Mouse (Mus musculus) gastrocnemius, adult 8-10 months (tissue): ENCODE measurements around the gene Bcap31. TPM values are rescaled to one million over a fixed set of nuclear protein-coding genes. Genes with fewer than 3 reads are reported as not detected.

ENCODE experiments used
- DNase-seq, 2 experiments: peaks; one replicate each; pipeline ENCODE4 v3.0.0; 2022; ENCODE audit warnings: low spot score in 2 of 2
- total RNA-seq, 4 experiments: library from RNA; stranded (reverse); gene quantifications; 2 replicates each; pipeline ENCODE4 v1.2.4; 2022

Gene Bcap31
- total RNA-seq, 4 experiments from 2014 or later = 51.3 to 65.3 (median 61.4) TPM

DNA sequence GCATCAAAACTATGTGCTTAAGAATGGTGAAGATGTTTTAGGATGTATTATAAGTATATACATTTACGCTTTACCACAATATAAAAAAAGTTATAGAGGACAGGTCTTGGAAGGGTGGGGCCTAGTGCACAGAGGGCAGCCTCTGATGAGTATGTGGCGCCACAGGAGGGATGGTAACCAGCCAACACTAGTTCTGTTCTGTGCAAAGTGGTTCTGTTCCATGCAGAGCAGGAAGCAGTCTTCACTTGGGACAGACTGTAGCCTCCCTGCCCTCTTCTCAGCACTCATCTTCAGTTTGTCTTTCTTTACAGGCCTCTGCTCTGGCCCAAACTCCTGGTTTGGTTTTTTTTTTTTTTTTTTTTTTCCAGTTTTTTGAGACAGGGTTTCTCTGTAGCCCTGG is 31.8 kb downstream of the Bcap31 start:
- no peak for DNase-seq

DNA sequence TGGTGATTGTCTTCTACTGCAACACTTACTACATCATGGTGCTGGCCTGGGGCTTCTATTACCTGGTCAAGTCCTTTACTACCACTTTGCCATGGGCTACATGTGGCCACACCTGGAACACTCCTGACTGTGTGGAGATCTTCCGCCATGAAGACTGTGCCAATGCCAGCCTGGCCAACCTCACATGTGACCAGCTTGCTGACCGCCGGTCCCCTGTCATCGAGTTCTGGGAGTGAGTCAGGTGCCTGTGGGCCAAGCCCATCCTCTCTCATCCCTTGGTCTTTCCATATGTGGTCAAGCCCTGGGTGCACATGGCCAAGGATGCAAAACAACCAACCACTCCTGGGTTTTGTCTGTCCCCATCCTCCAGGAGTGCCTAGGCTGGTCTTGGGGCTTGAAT is 39.3 kb downstream of the Bcap31 start:
- no peak for DNase-seq

GRCm38 (mm10) chrX:73675231-73675630 is 40.7 kb downstream of the Bcap31 start:
- DNase-seq = no peak

GRCm38 (mm10) chrX:73673968-73674661 is 41.9 kb downstream of the Bcap31 start:
- DNase-seq = no peak

GRCm38 (mm10) chrX:73673619-73673967 is 42.4 kb downstream of the Bcap31 start:
- no peak for DNase-seq

DNA sequence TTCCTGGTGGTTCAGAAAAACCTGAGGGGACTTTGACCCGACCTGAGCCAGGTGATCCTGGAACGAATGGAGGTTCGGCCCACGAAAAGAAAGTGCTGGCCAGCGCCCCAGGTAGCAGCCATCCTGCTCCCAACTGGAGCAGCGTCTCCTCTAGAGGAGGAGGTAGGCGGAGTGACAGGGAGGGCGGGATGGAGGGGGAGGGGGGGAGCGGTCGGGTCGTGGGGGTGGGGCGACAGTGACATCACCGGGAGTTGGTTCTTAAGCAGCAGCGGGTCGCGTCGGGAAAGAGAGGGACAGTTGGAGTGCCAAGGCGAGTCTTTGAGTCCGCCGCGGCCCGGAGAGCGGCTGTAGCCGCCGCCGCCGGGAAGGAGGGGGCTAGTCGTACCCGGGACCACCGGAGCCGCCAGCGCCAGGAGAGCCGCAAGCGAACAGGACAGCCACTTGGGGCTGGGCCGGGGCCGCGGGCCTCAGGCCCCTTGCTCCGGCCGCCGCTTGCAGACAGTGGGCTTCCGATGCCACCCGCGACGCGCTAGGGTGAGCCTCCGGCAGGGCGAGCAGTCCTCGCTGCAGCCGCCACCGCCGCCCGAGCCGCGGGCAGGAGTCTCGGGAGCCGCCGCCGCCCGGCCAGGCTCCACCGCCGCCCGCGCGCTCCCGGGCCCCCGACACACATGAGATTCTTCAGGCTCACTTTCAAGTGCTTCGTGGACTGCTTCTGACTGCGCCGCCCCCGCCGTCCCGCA is 42.9 kb downstream of the Bcap31 start, which contains the start of gene Slc6a8:
Gene Slc6a8, plus strand, starts transcription at position 272 of the 740 bp plus-strand sequence.
- DNase-seq = peak; percentile 55 to 63

DNA sequence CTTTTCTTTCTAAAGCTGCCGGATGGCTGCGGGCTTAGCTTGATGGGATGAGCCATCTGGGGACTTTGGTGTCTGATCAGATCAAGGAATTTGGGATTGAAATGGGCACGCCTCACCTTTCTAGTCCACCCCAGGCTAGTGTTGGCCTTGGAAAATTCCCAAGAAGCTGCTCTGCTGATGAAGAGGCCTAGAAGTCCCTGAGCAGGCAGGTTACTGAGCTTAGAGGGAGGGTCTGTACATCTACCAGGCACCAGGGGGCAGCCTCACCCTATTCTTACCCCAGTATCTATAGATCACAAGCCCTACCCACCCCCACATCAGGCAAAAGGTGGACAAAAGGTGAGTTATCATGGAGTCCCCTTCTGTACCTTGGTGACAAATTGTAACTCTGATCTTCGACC is 43.9 kb downstream of the Bcap31 start:
- no peak for DNase-seq

- no peak for DNase-seq
These were observed 52.8 kb downstream of the Bcap31 start for GRCm38 (mm10) chrX:73663143-73663542.

DNA sequence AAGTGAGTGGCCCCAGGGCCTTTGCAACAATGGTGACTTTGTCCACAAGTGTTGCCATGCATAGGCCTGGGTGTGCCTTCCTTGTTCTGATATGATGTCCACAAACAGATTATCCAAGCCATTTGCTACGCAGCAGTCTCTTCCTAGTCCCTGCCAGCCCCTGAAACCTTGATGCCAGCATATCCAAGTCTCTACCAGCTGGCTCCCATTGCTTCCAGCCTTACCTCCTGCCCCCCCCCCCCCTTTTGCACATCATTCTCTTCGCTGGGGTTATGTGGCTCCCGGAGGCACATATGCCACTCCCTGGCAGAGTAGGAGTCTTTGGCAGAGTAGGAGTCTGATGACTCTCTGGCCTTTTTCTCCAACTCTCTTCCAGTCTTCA is 55.7 kb downstream of the Bcap31 start:
- no peak for DNase-seq

DNA sequence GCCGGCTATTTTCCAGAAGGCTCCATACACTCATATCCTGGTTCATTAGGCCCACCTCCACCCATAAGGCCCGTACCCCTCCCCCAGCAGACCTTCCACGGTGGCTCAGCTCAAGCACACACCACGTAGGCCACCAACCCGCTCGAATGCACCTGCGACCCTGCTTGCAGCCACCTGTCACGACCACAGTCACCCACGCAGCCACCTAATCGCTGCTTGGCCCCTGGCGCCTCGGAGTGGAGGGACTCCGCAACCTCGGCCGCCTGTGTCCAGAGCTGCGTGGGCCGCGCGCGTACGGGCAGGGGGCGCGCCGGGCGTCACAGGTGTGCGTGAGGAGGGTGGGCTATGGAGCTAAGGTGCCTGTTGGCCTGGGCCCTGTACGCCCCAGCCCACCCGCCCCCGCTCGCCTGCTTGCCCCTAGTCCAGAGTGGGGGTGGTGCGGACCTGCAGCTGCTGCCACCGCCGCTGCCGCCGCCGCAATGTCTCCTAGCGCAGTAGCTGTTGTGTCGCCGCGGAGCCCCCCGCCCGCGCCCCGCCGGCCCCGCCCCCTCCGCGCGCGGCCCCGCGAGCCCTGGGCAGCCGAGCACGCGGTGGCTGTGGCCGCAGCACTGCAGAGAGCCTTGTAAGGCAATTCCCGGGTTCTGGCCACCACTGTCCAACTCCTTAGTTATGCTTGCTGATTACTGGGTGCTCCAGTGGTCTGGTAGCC is 56.2 kb downstream of the Bcap31 start, which contains the start of gene Pnck:
Gene Pnck, minus strand, starts transcription at position 543 of the 709 bp plus-strand sequence.
- DNase-seq = no peak

- no peak for DNase-seq
These were observed 56.9 kb downstream of the Bcap31 start for GRCm38 (mm10) chrX:73658936-73659574.

DNA sequence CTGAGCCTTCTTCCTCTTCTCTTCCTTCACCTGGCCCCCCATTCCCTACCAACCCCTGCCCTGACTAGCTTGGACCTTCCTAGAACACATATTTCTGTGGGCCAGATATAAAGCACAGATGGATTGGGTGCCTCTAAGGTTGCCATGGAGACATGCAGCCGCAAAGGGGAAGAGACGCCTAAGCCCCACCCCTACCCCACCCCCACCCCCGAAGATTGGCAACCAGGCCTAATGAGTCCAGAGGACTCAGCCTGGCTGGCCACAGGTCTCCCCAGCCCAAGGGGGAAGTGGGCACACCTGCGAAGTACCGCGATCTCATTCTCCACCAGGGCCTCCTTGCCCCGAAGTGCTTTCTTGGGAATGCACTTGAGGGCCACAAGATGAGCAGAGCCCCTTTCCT is 57.6 kb downstream of the Bcap31 start:
- no peak for DNase-seq

DNA sequence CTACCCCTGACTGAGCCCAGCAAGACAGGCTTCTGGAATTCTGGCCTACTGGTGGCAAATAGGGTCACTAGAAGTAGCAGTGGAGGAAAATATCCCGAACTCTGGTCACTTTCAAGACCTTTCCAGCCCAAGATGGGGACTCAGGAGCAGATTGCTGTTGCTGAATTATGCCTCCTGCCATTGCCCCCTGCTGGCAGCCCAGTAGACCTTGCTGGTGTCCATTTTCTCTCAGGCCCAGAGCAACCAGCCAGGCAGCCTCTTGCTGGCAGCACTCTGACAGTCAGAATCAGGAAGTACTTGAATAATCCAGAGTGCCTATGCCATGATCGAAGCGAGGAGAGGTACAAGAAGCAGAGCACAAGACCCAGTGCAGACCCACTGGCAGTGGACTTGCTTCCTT is 60.4 kb downstream of the Bcap31 start:
- no peak for DNase-seq

GRCm38 (mm10) chrX:73654177-73654576 is 61.8 kb downstream of the Bcap31 start:
- peak in 1 of 2 experiments; percentile 54 for DNase-seq

DNA sequence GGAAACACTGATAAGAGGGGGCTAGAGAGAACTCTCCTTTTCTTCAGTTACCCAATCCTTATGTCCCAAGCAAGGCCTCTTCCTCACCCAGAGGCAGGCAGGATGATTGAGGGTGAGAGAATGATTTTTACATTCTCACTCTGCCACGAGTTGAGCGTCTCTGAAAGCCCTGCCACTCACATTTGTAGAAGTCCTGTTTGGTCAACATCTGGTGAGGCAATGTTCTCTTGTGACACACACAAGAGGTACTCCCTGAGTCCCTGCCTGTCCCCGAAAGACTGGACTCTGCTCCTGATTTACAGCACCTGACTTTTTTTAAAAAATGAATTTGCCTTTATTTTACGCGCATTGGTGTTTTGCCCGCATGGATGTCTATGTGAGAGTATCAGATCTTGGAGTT is 62.6 kb downstream of the Bcap31 start:
- no peak for DNase-seq

GRCm38 (mm10) chrX:73650869-73651268 is 65.1 kb downstream of the Bcap31 start:
- DNase-seq = no peak

DNA sequence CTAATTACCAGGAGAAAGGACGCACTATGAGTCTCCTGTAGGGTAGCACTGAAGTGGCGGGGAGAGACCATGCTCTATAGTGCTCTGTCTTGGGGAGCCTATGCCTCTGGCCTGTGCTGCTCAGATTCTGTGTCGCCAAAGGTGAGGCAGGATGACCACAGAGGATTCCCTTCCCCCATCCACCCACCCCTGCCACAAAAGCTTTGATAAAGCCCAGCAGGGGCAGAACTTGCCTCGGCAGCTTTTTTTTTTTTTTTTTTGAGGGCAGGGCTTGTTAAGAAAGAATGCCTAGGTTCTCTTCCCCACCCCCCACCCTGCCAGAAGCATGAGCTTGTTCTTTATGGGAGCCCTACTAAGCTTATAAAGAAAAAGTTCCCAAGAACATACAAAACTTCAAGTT is 70.9 kb downstream of the Bcap31 start:
- no peak for DNase-seq

- no peak for DNase-seq
These were observed 76.0 kb downstream of the Bcap31 start for GRCm38 (mm10) chrX:73639901-73640469.

GRCm38 (mm10) chrX:73639255-73639675 is 76.7 kb downstream of the Bcap31 start, which contains the start of gene Dusp9:
Gene Dusp9 (plus strand): TSS chrX:73639419.
- no peak for DNase-seq

DNA sequence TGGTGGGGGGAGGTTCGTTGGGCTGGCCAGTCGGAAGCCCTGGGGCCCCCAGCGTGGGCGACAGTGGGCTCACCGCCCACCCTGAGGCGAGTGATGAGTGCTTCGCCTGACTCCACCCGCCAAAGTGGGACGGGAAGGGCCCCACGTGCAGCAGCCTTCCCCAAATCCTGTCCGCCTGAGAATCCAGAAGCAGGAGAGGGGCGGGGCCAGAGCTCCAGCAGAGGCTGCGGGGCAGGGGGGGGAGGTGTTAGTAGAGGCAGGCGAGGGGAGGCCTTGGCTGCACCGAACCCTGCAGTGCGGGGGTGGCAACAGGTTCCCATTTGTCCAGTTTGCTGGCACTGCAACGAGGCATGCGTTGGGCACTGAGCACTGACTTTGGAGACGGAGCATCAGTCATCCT is 78.6 kb downstream of the Bcap31 start:
- DNase-seq = no peak
